Mouse (Mus musculus): ENCODE measurements around the gene Kcnh8.

DNA sequence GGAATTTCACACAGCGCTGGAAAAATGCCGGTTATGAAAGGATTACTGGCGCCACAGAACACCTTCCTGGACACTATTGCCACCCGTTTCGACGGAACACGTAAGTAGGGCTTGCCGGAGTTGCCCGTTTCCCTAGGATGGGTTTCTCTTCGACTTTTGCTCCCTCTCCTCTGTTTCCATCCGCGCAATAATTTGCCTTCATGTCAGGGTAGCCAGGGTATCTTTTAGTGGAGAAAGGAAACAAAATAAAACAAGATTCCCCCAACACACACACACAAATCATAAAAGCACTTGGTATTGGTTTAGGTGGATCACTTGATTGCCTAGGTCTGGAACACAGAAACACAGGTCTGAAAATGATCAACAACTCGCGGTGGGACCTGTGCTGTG is 267 bp downstream of the Kcnh8 start:
- TF ChIP-seq POLR2A (IDR thresholded peaks at IDR 0.05; ENCODE audit: control insufficient read depth, extremely low read depth, insufficient read depth, low read length, poor library complexity) (no peak), CTCF (IDR thresholded peaks at IDR 0.05; ENCODE audit: borderline replicate concordance, control insufficient read depth, extremely low read depth, insufficient read depth, low read length, poor library complexity) (no peak)

Measured in thymus, adult 2 months (tissue).